Mouse (Mus musculus): ENCODE results near the gene Ankrd31.

DNA sequence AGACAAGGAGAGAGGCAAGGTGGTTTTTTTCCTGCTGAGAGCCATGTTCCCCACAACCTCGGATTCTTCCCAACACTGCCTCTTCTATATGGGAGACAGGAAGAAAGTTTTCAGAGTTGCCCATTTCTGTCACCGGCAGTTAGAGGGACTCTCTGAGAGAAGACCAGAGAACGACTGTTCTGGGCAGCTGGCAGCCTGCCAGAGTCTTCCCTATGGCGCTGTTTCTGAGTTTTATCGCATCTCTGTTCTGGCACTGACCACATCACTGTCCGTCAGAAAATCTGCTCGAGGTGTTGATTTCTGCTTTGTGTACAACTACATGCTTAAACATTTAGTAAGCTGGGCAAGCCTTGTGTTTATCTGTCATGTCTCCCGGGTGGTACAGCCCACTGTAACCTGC lies 185.3 kb downstream of the Ankrd31 start:
- TF ChIP-seq POLR2A (IDR thresholded peaks at IDR 0.05; ENCODE audit: insufficient read depth, low read depth, low read length) = no peak
- TF ChIP-seq CTCF (IDR thresholded peaks at IDR 0.05) = no peak

All from heart, adult 2 months (tissue).